Mouse (Mus musculus) kidney, postnatal 0 days (tissue): Measurements from ENCODE around the gene Dgkh. TPM values are rescaled to one million over a fixed set of nuclear protein-coding genes. Genes with fewer than 3 reads are reported as not detected.
A peak's percentile ranks its signal among the peaks of the same experiment; 100 is the strongest.

Experiments used
- ATAC-seq: fragments of 200-750 bp; cut with Nextera tagmentation; replicated peaks from 2 replicates; pipeline ENCODE4 v1.8.0; 2017; ENCODE audit warnings: low read depth, moderate number of reproducible peaks, moderate TSS enrichment, moderate library complexity; ENCODE audit not compliant: low FRiP score
- DNase-seq: peaks from one replicate; pipeline ENCODE4 v3.0.0-alpha.2; 2016; ENCODE audit warnings: low spot score
- H3K27ac ChIP-seq: fragments of 300-500 bp; sonication (generic); 2 replicates; pipeline ENCODE4 v1.5.1; 2014; ENCODE audit warnings: mild to moderate bottlenecking
- H3K27me3 ChIP-seq: fragments of 300-500 bp; sonication (generic); 2 replicates; pipeline ENCODE4 v1.6.1; 2014; ENCODE audit warnings: low read length, mixed read lengths; ENCODE audit not compliant: insufficient read depth
- H3K36me3 ChIP-seq: fragments of 300-500 bp; sonication (generic); 2 replicates; pipeline ENCODE4 v1.6.1; 2014; ENCODE audit warnings: low read length, mixed read lengths; ENCODE audit not compliant: insufficient read depth
- H3K4me1 ChIP-seq: fragments of 300-500 bp; sonication (generic); replicated peaks from 2 replicates; pipeline ENCODE4 v1.6.1; 2014; ENCODE audit warnings: antibody characterized with exemption, low read length, mixed read lengths; ENCODE audit not compliant: insufficient read depth
- H3K4me2 ChIP-seq: fragments of 300-500 bp; sonication (generic); 2 replicates; pipeline ENCODE4 v1.6.1; 2014; ENCODE audit warnings: mild to moderate bottlenecking, low read length, moderate library complexity, mixed read lengths
- H3K4me3 ChIP-seq: fragments of 300-500 bp; sonication (generic); replicated peaks from 2 replicates; pipeline ENCODE4 v1.5.1; 2014; ENCODE audit warnings: low read depth, low read length
- H3K9ac ChIP-seq: fragments of 300-500 bp; sonication (generic); 2 replicates; pipeline ENCODE4 v1.6.1; 2014; ENCODE audit warnings: low read depth, low read length
- H3K9me3 ChIP-seq: fragments of 300-500 bp; sonication (generic); replicated peaks from 2 replicates; pipeline ENCODE4 v1.6.1; 2016; ENCODE audit warnings: low read length, inconsistent platforms, mixed read lengths
- CTCF ChIP-seq: IDR thresholded peaks from 2 replicates; pipeline ENCODE4 v1.5.1; 2016; ENCODE audit warnings: antibody characterized with exemption, low read depth, mild to moderate bottlenecking, moderate library complexity
- WGBS: fragments of 180-500 bp; shearing (Covaris S2); extraction: QIAGEN DNeasy Blood & Tissue Kit; methylation state at CpG from one replicate; pipeline ENCODE4 v1.1.7; 2014; 5-methylcytosine and 5-hydroxymethylcytosine counted together
- polyA plus RNA-seq: library from polyadenylated mRNA; unstranded; fragments of >200 nt; fragmentation: Nextera tagmentation; extraction: Ambion mirVana; gene quantifications from 2 replicates; pipeline ENCODE4 v1.2.1, GENCODE M21; 2015

The Dgkh gene
- polyA plus RNA-seq, 1 experiment from 2014 or later = 2.2 TPM

DNA sequence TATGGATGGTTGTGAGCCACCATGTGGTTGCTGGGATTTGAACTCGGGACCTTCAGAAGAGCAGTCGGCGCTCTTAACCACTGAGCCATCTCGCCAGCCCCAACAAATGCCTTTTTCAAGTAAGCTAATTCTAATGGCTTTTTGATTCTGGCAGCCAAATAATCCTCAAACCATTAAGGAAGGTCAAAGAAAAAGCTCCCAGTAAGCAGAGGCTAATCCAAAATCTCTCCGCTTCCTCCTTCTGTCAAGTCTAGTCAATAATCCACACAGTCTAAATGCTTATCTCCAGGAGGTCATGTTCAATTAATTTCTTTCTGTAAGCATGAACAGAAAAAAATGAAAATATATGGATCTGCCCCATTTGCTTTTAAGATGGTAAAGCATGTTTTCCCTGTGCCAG lies 197.9 kb downstream of the Dgkh start:
- peaks cover 29% of the 10 kb centered on the region for H3K4me1 ChIP-seq
- no peaks in the 10 kb centered on the region for H3K27me3 ChIP-seq
- no peak overlapping the region for H3K9ac ChIP-seq
- H3K27ac ChIP-seq = no peak overlapping the region
- no peak for TF ChIP-seq CTCF
- no peak overlapping the region for H3K4me2 ChIP-seq
- no peak for ATAC-seq
- 89% methylated on average over 5 of the region's 5 CpGs for WGBS
- DNase-seq = no peak
- no peak overlapping the region for H3K4me3 ChIP-seq
- no peaks in the 10 kb centered on the region for H3K9me3 ChIP-seq
- no peaks in the 10 kb centered on the region for H3K36me3 ChIP-seq

- Histone ChIP-seq H3K27ac (no peak overlapping the region), H3K4me2 (no peak overlapping the region), H3K9me3 (no peaks in the 10 kb centered on the region), H3K4me3 (no peak overlapping the region), H3K36me3 (no peaks in the 10 kb centered on the region), H3K4me1 (peaks cover 34% of the 10 kb centered on the region), H3K9ac (no peak overlapping the region), H3K27me3 (no peaks in the 10 kb centered on the region)
- no peak for TF ChIP-seq CTCF
- WGBS = 83% methylated on average over 3 of the region's 3 CpGs
- no peak for ATAC-seq
- no peak for DNase-seq
Measured at GRCm38 (mm10) chr14:78533701-78534100, 198.9 kb downstream of the Dgkh start.

DNA sequence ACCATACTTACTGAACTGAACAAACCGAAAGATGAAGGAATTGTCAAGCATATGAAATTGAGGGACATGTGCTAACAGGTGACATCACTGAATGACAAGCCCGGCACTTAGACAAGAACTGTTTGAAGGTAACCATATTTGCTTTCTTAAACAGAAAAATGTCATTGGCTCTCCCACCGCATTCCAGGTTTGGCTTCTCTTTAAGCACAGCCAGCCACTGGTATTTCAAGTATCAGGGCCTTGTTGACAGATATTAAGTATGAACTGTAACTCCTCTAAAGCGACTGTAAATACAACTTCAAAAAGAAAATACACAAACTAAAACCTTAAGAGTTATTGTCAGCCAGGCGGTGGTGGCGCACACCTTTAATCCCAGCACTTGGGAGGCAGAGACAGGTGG lies 200.2 kb downstream of the Dgkh start:
- no peak for ATAC-seq
- Histone ChIP-seq H3K27ac (no peak overlapping the region), H3K4me1 (peaks cover 22% of the 10 kb centered on the region), H3K9me3 (no peaks in the 10 kb centered on the region), H3K27me3 (no peaks in the 10 kb centered on the region), H3K36me3 (no peaks in the 10 kb centered on the region), H3K4me3 (no peak overlapping the region), H3K4me2 (no peak overlapping the region), H3K9ac (no peak overlapping the region)
- no peak for DNase-seq
- TF ChIP-seq CTCF = no peak
- 82% methylated on average over 6 of the region's 6 CpGs for WGBS

GRCm38 (mm10) chr14:78530256-78530655 lies 202.3 kb downstream of the Dgkh start:
- WGBS = 52% methylated on average over 3 of the region's 3 CpGs
- no peak overlapping the region for H3K4me3 ChIP-seq
- no peaks in the 10 kb centered on the region for H3K36me3 ChIP-seq
- ATAC-seq (no peak), DNase-seq (no peak)
- H3K27ac ChIP-seq = no peak overlapping the region
- H3K9me3 ChIP-seq = no peaks in the 10 kb centered on the region
- no peak for TF ChIP-seq CTCF
- H3K27me3 ChIP-seq = no peaks in the 10 kb centered on the region
- no peak overlapping the region for H3K9ac ChIP-seq
- no peak overlapping the region for H3K4me2 ChIP-seq
- H3K4me1 ChIP-seq = peaks cover 34% of the 10 kb centered on the region

DNA sequence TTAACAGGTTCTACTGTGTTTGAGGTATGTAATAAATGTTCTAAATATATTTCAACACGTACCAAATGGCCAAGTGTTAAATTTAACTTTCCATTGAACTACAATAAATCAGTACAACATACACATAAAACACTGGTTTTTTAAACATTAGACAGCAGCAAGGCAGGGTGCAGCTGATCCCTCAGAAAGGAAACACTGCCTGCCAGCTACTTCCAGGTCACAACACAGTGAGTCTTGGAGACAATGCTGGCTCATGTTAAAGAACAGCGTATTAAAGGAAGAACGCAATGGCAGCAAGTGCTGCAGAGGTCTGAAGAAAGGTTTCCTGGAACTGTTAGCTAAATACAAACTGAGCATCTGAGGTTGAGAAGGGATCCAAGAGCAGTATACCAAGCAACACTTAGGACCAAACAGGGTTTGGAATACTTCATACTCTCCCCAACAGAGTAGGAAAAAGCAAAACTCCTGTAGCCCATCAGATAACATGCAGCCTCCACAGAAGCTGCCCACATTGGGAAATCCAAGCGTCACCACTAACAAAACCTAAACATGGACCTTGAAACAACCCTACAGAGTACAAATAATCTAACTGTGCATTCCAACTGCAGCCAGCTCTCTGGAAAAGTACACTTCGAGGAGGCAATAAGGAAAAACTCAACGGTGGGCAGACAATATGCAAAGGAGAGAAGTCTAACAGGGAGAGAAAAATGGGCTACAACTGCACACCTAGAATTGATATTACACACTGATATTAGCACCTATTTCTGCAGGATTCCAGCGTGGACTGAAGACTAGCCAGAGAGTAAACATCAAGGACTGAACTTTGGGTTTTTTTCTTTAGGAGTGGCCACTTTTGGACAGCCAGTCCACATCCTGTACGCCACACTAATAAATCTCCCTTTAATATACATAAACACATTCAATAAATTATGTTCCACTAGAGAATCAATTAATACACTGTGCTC lies 203.8 kb downstream of the Dgkh start:
- no peak for TF ChIP-seq CTCF
- no peak for ATAC-seq
- Histone ChIP-seq H3K4me2 (no peak overlapping the region), H3K36me3 (no peaks in the 10 kb centered on the region), H3K27me3 (no peaks in the 10 kb centered on the region), H3K9ac (no peak overlapping the region), H3K4me3 (no peak overlapping the region), H3K27ac (peak overlapping the region; percentile 55), H3K4me1 (peaks cover 29% of the 10 kb centered on the region), H3K9me3 (no peaks in the 10 kb centered on the region)
- peak; percentile 55 for DNase-seq
- 35% methylated on average over 8 of the region's 8 CpGs for WGBS

DNA sequence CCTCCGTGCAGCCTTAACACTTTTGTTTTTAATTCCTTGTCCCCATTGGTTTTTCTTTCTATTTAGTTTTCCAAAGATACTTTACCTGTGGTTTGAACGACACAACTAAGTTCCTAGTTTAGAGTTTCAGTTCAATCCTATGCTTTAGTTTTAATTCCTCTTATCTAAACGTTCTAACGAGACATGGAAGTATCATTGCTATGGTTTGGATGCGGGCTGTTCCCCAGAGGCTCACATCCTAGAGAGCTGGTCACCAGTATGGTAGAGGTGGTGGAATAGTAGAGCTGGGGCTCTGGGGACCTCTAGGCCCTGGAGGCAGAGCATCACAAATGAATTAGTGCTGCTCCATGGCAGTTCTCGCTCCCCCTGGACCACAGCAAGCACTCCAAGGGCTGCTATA lies 205.7 kb downstream of the Dgkh start:
- H3K27ac ChIP-seq = no peak overlapping the region
- no peaks in the 10 kb centered on the region for H3K27me3 ChIP-seq
- no peaks in the 10 kb centered on the region for H3K9me3 ChIP-seq
- no peak overlapping the region for H3K4me3 ChIP-seq
- peaks cover 29% of the 10 kb centered on the region for H3K4me1 ChIP-seq
- no peak overlapping the region for H3K9ac ChIP-seq
- no peak for ATAC-seq
- TF ChIP-seq CTCF = no peak
- 34% methylated on average over 6 of the region's 6 CpGs for WGBS
- DNase-seq = no peak
- H3K36me3 ChIP-seq = no peaks in the 10 kb centered on the region
- no peak overlapping the region; the same call in 1 of the 2 replicates for H3K4me2 ChIP-seq
